Mouse (Mus musculus): ENCODE data around the gene Rai1.

Gene Rai1

GRCm38 (mm10) chr11:60094909-60095810 is 9.7 kb upstream of the Rai1 start:
- no peak for DNase-seq

GRCm38 (mm10) chr11:60099555-60100186 is 5.1 kb upstream of the Rai1 start:
- DNase-seq, result no peak

- no peak for DNase-seq
These were observed 3.8 kb upstream of the Rai1 start for GRCm38 (mm10) chr11:60100827-60101555.

GRCm38 (mm10) chr11:60101986-60102385 is 2.8 kb upstream of the Rai1 start:
- DNase-seq, result no peak

- peak in 1 of 2 experiments; percentile 38 for DNase-seq
These were observed 2.1 kb upstream of the Rai1 start for GRCm38 (mm10) chr11:60102664-60103063.

GRCm38 (mm10) chr11:60103567-60103966 is 1.2 kb upstream of the Rai1 start:
- DNase-seq, result no peak

GRCm38 (mm10) chr11:60105593-60106542 is 1.1 kb downstream of the Rai1 start:
- peak; percentile 75 to 76 for DNase-seq

- peak; percentile 46 to 56 for DNase-seq
These were observed 1.8 kb downstream of the Rai1 start for GRCm38 (mm10) chr11:60106543-60107110.

GRCm38 (mm10) chr11:60107449-60107848 is 2.6 kb downstream of the Rai1 start:
- no peak for DNase-seq

- DNase-seq, result peak in 1 of 2 experiments; percentile 47
These were observed 3.9 kb downstream of the Rai1 start for GRCm38 (mm10) chr11:60108631-60109172.

GRCm38 (mm10) chr11:60110386-60110785 is 5.6 kb downstream of the Rai1 start:
- DNase-seq, result no peak

- DNase-seq, result no peak
These were observed 6.8 kb downstream of the Rai1 start for GRCm38 (mm10) chr11:60111576-60111975.

- DNase-seq, result no peak
These were observed 8.8 kb downstream of the Rai1 start for GRCm38 (mm10) chr11:60113624-60114023.

GRCm38 (mm10) chr11:60114296-60115023 is 9.6 kb downstream of the Rai1 start:
- DNase-seq, result peak in 1 of 2 experiments; percentile 35

GRCm38 (mm10) chr11:60115024-60115538 is 10.3 kb downstream of the Rai1 start:
- peak; percentile 86 to 89 for DNase-seq

- no peak for DNase-seq
These were observed 10.9 kb downstream of the Rai1 start for GRCm38 (mm10) chr11:60115638-60116276.

- DNase-seq, result no peak
These were observed 15.9 kb downstream of the Rai1 start for GRCm38 (mm10) chr11:60120586-60121262.

GRCm38 (mm10) chr11:60122611-60123010 is 17.8 kb downstream of the Rai1 start:
- DNase-seq, result no peak

GRCm38 (mm10) chr11:60127048-60127447 is 22.2 kb downstream of the Rai1 start:
- no peak for DNase-seq
